Mouse (Mus musculus) spleen, adult 2 months (tissue): ENCODE measurements around the gene Pdhx.

ENCODE experiments used
- CTCF ChIP-seq: fragments of 200-500 bp; IDR thresholded peaks from 2 replicates; pipeline ENCODE4 v1.5.1; 2011; ENCODE audit warnings: mild to moderate bottlenecking, inconsistent platforms; ENCODE audit not compliant: insufficient read depth, insufficient read length, insufficient replicate concordance; ENCODE audit errors: extremely low read depth
- POLR2A ChIP-seq: fragments of 200-500 bp; IDR thresholded peaks from 2 replicates; pipeline ENCODE4 v1.6.1; 2011; ENCODE audit warnings: low read depth, low read length, inconsistent platforms

- TF ChIP-seq CTCF (no peak), POLR2A (no peak)
These were observed 11.1 kb upstream of the Pdhx start for GRCm38 (mm10) chr2:103084451-103084850.
